Mouse (Mus musculus) myocyte (in vitro differentiated cells): ENCODE results near the gene Rnase4. TPM values are rescaled to one million over a fixed set of nuclear protein-coding genes. Genes with fewer than 3 reads are reported as not detected.

Source experiments
- H3K27me3 ChIP-seq: one replicate; pipeline ENCODE4 v1.6.1; 2011; ENCODE audit not compliant: control insufficient read depth, insufficient read depth, insufficient read length
- H3K36me3 ChIP-seq: one replicate; pipeline ENCODE4 v1.6.1; 2011; ENCODE audit not compliant: control insufficient read depth, insufficient read depth
- H3K4me2 ChIP-seq: one replicate; pipeline ENCODE4 v1.6.1; 2011; ENCODE audit warnings: low read depth, control low read depth
- H3K4me3 ChIP-seq: one replicate; pipeline ENCODE4 v1.5.1; 2011; ENCODE audit warnings: mild to moderate bottlenecking, control low read depth, moderate library complexity
- H3K79me2 ChIP-seq: one replicate; pipeline ENCODE4 v1.6.1; 2011; ENCODE audit not compliant: control insufficient read depth, insufficient read depth
- H3ac ChIP-seq: one replicate; pipeline ENCODE4 v1.6.1; 2011; ENCODE audit not compliant: control insufficient read depth, insufficient read length
- CEBPB ChIP-seq: IDR thresholded peaks from 2 replicates; pipeline ENCODE4 v1.6.1; 2011; ENCODE audit warnings: mild to moderate bottlenecking, moderate library complexity; ENCODE audit not compliant: poor library complexity, insufficient read depth, severe bottlenecking
- E2F4 ChIP-seq: IDR thresholded peaks from one replicate; pipeline ENCODE4 v1.6.1; 2011; ENCODE audit warnings: mild to moderate bottlenecking, control low read depth, moderate library complexity; ENCODE audit not compliant: insufficient read depth
- MAX ChIP-seq: IDR thresholded peaks from one replicate; pipeline ENCODE4 v1.6.1; 2011; ENCODE audit warnings: low read depth, mild to moderate bottlenecking, control low read depth
- MYOD1 ChIP-seq, 3 experiments: IDR thresholded peaks; one replicate each; pipeline ENCODE4 v1.6.1; 2011; ENCODE audit warnings: control low read depth in 2 of 3, low read depth in 2 of 3, mild to moderate bottlenecking in 2 of 3, moderate library complexity in 1 of 3; ENCODE audit not compliant: insufficient read length in 2 of 3, control insufficient read depth in 1 of 3
- MYOG ChIP-seq, 3 experiments: IDR thresholded peaks; one replicate each; pipeline ENCODE4 v1.6.1; 2011; ENCODE audit warnings: control low read depth in 2 of 3, low read depth in 2 of 3, mild to moderate bottlenecking in 2 of 3; ENCODE audit not compliant: insufficient read length in 2 of 3, control insufficient read depth in 1 of 3, insufficient read depth in 1 of 3
- POLR2A ChIP-seq: IDR thresholded peaks from one replicate; pipeline ENCODE4 v1.6.1; 2011; ENCODE audit warnings: low read depth, mild to moderate bottlenecking, control low read depth, moderate library complexity; ENCODE audit not compliant: insufficient read length
- POLR2AphosphoS2 ChIP-seq: IDR thresholded peaks from one replicate; pipeline ENCODE4 v1.6.1; 2011; ENCODE audit warnings: low read depth, control low read depth; ENCODE audit not compliant: insufficient read length
- REST ChIP-seq: IDR thresholded peaks from one replicate; pipeline ENCODE4 v1.6.1; 2011; ENCODE audit warnings: mild to moderate bottlenecking, control low read depth, moderate library complexity; ENCODE audit not compliant: insufficient read depth, insufficient read length
- SRF ChIP-seq: IDR thresholded peaks from one replicate; pipeline ENCODE4 v1.6.1; 2011; ENCODE audit warnings: low read depth; ENCODE audit not compliant: control insufficient read depth, insufficient read length
- TCF12 ChIP-seq: IDR thresholded peaks from one replicate; pipeline ENCODE4 v1.6.1; 2011; ENCODE audit warnings: mild to moderate bottlenecking, control low read depth; ENCODE audit not compliant: poor library complexity, insufficient read depth, severe bottlenecking
- TCF3 ChIP-seq: IDR thresholded peaks from one replicate; pipeline ENCODE4 v1.6.1; 2011; ENCODE audit warnings: low read depth, control low read depth; ENCODE audit not compliant: insufficient read length
- USF1 ChIP-seq: IDR thresholded peaks from one replicate; pipeline ENCODE4 v1.6.1; 2011; ENCODE audit warnings: low read depth, mild to moderate bottlenecking, control low read depth, moderate library complexity
- polyA plus RNA-seq: library from polyadenylated mRNA; unstranded; fragments of >200 nt; fragmentation: generic; extraction: Trizol; gene quantifications from one replicate; pipeline ENCODE4 v1.2.1, GENCODE M21; 2012; ENCODE audit warnings: missing spikeins

Gene Rnase4
- 17.8 TPM for polyA plus RNA-seq

DNA sequence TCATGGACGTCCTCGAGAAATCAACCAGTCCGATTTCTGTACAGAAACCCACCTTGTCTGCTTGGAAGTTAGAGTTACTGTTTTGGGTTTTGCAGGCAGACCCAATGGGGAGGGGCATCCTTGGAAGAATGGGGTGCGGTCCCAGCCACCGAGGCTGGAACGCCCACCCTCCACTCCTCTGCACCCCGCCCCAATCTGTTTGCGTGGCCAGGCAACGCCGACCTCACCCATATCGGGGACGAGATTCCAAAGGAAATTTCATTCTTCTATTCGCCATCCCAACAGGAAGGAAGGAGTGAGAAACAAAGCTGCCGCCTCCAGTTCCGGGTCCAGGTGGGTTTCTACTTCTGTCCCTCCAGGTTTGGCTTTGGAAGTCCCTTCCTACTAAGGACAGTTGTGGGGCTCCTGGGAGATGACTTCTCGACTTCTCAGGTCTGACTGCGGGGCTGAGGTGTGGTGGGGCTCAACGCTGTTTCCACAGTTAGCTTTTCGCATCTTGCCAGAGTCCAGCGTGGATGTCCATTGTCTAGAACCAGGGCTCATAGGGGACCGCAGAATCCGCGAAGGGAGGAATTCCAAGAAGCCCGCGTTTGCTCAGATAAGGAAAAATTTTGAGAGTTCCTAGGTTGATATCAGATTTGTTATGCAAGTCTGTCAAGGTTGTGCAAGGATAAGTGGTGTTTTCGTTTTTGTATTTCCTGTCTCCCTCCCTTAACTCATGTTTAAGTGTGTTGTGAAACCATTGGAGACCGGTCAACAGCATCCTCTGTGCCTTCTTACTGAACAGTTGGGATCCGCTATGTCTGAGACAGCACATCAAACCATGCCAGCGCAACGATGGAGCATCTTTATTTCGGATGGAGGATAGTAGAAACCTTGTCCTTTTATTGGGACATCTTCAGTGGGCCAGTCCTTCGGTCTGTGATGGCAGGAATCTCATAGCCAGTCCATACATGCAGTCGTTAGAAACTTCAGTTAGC, at the start of gene Rnase4, which contains the start of gene Ang:
Gene Rnase4 (plus strand): TSS at position 157 of the 980 bp plus-strand sequence.
Gene Ang (plus strand): TSS at position 230 of the 980 bp plus-strand sequence.
- peak within 1 kb of the TSS; percentile 59 for H3K4me3 ChIP-seq
- H3K27me3 ChIP-seq = no peaks in the 10 kb centered on the region
- H3K79me2 ChIP-seq = no peaks in the 10 kb centered on the region
- H3ac ChIP-seq = peak within 1 kb of the TSS; percentile 23
- no peak for TF ChIP-seq MAX
- no peak for TF ChIP-seq POLR2A
- no peaks in the 10 kb centered on the region for H3K36me3 ChIP-seq
- peak within 1 kb of the TSS; percentile 91 for H3K4me2 ChIP-seq

DNA sequence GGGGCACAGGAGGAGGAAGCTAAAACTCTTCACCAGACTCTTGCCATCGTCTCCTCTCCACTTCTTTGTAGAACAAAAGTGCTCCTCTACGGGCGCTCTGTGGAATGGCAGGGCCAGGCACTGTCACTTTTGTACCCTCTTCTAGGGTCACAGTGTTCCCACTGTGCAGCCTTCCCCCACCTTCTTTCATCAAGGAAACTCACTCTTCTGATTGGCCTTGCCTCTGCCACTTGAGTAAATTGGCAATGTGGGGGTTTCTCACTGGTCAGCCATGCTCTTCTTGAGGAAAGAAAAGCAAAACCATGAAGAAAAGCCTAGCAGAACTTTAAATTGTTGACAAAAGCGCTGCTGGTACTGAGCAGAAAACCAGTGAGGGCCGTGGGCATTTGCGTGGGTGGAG, 49.1 kb upstream of the Rnase4 start, which contains the start of gene Rnase9:
Gene Rnase9 (minus strand): TSS at position 101 of the 400 bp plus-strand sequence.
- Histone ChIP-seq H3K4me2 (no peak within 1 kb of the TSS), H3K79me2 (no peaks in the 10 kb centered on the region), H3ac (no peak within 1 kb of the TSS), H3K36me3 (no peaks in the 10 kb centered on the region), H3K27me3 (no peaks in the 10 kb centered on the region), H3K4me3 (no peak within 1 kb of the TSS)
- TF ChIP-seq E2F4 = no peak
- TF ChIP-seq REST = no peak
- TF ChIP-seq TCF3 = no peak
- TF ChIP-seq POLR2AphosphoS2 = no peak
- no peak for TF ChIP-seq POLR2A
- TF ChIP-seq CEBPB = no peak
- no peak for TF ChIP-seq MAX
- no peak for TF ChIP-seq USF1
- TF ChIP-seq MYOD1 (IDR thresholded peaks at IDR 0.05; ENCODE audit: control insufficient read depth in 1 of 3, insufficient read length in 2 of 3, low read depth in 2 of 3) = no peak
- TF ChIP-seq SRF = no peak
- no peak for TF ChIP-seq TCF12
- no peak for TF ChIP-seq MYOG (IDR thresholded peaks at IDR 0.05; ENCODE audit: control insufficient read depth in 1 of 3, insufficient read depth in 1 of 3, insufficient read length in 2 of 3, low read depth in 2 of 3)

DNA sequence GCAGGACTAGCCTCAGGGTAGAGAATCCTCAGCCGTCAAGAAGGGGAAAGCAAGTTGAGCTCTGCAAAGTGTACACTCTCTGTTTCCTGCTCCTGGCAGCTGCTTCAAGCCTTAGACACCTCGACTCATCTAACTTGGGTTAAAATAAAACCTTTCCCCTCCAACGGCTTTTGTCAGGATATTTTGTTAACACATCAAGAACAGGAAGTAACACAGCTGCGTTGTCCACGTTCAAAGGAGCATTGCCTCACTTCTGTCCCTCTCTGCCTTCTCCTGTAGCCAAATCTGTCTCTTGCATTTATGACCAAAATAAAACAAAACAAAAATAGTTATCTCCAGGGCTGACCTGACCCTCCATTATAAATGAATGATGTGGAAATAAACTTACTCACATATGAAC, 43.0 kb upstream of the Rnase4 start:
- TF ChIP-seq E2F4 (no peak), MYOG (IDR thresholded peaks at IDR 0.05; ENCODE audit: control insufficient read depth in 1 of 3, insufficient read depth in 1 of 3, insufficient read length in 2 of 3, low read depth in 2 of 3) (no peak), POLR2AphosphoS2 (no peak), TCF12 (no peak), CEBPB (no peak), MAX (no peak), MYOD1 (IDR thresholded peaks at IDR 0.05; ENCODE audit: control insufficient read depth in 1 of 3, insufficient read length in 2 of 3, low read depth in 2 of 3) (no peak), REST (no peak), USF1 (no peak), SRF (no peak), POLR2A (no peak), TCF3 (no peak)
- Histone ChIP-seq H3K79me2 (no peaks in the 10 kb centered on the region), H3K36me3 (no peaks in the 10 kb centered on the region), H3K27me3 (no peaks in the 10 kb centered on the region), H3ac (no peak overlapping the region), H3K4me2 (no peak overlapping the region), H3K4me3 (no peak overlapping the region)

DNA sequence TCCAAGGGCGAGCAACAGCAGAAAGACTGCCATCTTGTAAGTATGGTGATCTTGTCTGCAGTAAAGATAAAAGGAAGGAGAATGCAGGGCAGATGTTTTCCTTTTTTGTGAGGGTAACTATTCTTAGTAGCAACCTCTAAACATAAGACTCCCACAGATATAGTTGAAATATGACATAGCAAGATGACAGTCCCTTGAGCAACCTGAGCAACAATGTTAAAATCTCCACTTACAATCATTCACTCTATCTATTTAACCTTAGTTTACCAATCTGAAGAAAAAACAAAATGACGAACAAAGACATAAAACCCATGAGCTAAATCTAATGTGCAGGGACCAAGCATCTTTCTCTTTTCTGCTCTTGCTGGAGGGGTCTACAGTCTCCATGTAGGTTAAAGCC, 40.8 kb upstream of the Rnase4 start, which contains the start of gene Rnase11:
Gene Rnase11 (minus strand): TSS at position 101 of the 400 bp plus-strand sequence.
- Histone ChIP-seq H3K79me2 (no peaks in the 10 kb centered on the region), H3ac (no peak within 1 kb of the TSS), H3K27me3 (no peaks in the 10 kb centered on the region), H3K4me2 (no peak within 1 kb of the TSS), H3K4me3 (no peak within 1 kb of the TSS), H3K36me3 (no peaks in the 10 kb centered on the region)
- no peak for TF ChIP-seq REST
- TF ChIP-seq MAX = no peak
- TF ChIP-seq USF1 = no peak
- TF ChIP-seq TCF12 = no peak
- TF ChIP-seq POLR2AphosphoS2 = no peak
- TF ChIP-seq E2F4 = no peak
- TF ChIP-seq MYOD1 (IDR thresholded peaks at IDR 0.05; ENCODE audit: control insufficient read depth in 1 of 3, insufficient read length in 2 of 3, low read depth in 2 of 3) = no peak
- TF ChIP-seq POLR2A = no peak
- no peak for TF ChIP-seq MYOG (IDR thresholded peaks at IDR 0.05; ENCODE audit: control insufficient read depth in 1 of 3, insufficient read depth in 1 of 3, insufficient read length in 2 of 3, low read depth in 2 of 3)
- TF ChIP-seq TCF3 = no peak
- no peak for TF ChIP-seq CEBPB

DNA sequence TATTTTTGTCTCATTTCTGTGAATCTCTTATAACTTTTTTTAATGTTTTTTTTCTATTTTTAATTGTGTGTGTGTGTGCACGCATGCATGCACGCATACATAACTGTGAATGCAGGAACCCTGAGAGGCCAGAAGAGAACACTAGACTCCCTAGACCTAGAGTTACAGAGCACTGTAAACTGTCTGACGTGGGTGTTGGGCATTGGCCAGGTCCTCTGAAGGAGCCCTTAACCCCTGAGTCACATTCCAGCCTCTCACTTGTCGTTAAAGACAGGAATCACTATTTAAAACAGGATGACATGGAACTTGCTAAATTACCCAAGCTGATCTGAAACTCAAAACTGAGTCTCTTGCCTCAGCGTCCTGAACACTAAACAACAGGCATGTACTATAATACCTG, 38.9 kb upstream of the Rnase4 start:
- Histone ChIP-seq H3K4me3 (no peak overlapping the region), H3ac (no peak overlapping the region), H3K4me2 (no peak overlapping the region), H3K79me2 (no peaks in the 10 kb centered on the region), H3K36me3 (no peaks in the 10 kb centered on the region), H3K27me3 (no peaks in the 10 kb centered on the region)
- TF ChIP-seq MYOD1 (IDR thresholded peaks at IDR 0.05; ENCODE audit: control insufficient read depth in 1 of 3, insufficient read length in 2 of 3, low read depth in 2 of 3) = no peak
- TF ChIP-seq TCF3 = no peak
- no peak for TF ChIP-seq SRF
- TF ChIP-seq POLR2A = no peak
- TF ChIP-seq MAX = no peak
- TF ChIP-seq E2F4 = no peak
- no peak for TF ChIP-seq MYOG (IDR thresholded peaks at IDR 0.05; ENCODE audit: control insufficient read depth in 1 of 3, insufficient read depth in 1 of 3, insufficient read length in 2 of 3, low read depth in 2 of 3)
- TF ChIP-seq POLR2AphosphoS2 = no peak
- no peak for TF ChIP-seq REST
- no peak for TF ChIP-seq TCF12
- TF ChIP-seq USF1 = no peak
- no peak for TF ChIP-seq CEBPB
